1 mouse cellular context compared by ENCODE assay signal in the genomic region with DNA sequence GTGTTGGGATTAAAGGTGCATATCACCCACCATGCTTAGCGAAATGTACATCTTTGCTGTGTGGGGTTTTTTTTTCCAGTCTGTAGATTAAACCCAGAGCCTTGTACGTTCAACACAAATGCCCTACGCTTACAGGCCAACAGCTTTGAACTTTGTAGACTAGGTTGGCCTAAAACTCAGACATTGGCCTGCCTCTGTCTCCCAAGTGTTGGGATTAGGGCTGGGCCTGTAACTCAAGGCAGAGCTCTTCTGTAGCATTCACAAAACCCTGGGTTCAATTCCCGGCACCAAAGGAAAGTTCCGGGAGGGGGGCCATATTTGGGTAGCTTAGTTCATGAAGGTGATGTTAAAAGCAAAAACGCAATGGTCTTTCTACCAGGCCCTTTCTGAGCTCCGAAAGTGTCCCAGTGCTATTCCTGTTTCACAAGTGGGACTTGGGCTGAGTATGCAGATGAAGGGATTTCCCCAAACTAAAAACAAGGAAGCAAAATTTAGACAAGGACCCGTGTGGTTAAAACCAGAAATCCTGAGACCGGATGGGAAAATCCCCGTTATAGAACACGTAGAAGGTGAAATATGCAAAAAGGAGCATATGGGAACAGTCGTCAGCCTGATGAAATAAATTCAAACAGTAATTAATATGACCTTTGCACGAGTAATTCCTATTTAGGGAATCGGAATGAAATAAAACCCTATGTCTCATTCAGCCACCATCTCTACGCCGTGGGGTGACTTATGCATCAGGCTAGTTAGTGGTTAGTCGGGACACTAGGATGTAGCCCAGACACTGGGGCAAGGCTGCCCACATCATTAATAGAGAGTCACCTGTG.
TF ChIP-seq lines count a peak whose summit lies in the region.

No protein-coding gene starts in this region.

TF ChIP-seq in MEL, 35 proteins besides CTCF, POLR2A, EP300 and RAD21 (continued from another document):
- 0 out of 2 replicates have a peak, but pooled peaks have one; percentile 24 for TF ChIP-seq ETS1 (IDR thresholded peaks at IDR 0.05; ENCODE audit: low read depth, low read length)
- TF ChIP-seq RCOR1 (IDR thresholded peaks at IDR 0.05; ENCODE audit: low read depth, low read length) = no peak
- 0 out of 2 replicates have a peak, but pooled peaks have one; percentile 30 for TF ChIP-seq MYC (IDR thresholded peaks at IDR 0.05; ENCODE audit: low read depth, low read length)
- TF ChIP-seq ZNF384 (IDR thresholded peaks at IDR 0.05; ENCODE audit: low read depth, low read length) = 0 out of 2 replicates have a peak, but pooled peaks have one; percentile 6
- no peak for TF ChIP-seq TCF12 (IDR thresholded peaks at IDR 0.05; ENCODE audit: low read depth, low read length)
- peak; percentile 49 for TF ChIP-seq SIN3A (IDR thresholded peaks at IDR 0.05; ENCODE audit: low read length)
- peak; percentile 12; the same call in 1 of the 2 replicates for TF ChIP-seq POLR2AphosphoS2 (IDR thresholded peaks at IDR 0.05; ENCODE audit: low read length)
- no peak for TF ChIP-seq CHD2 (IDR thresholded peaks at IDR 0.05; ENCODE audit: low read length)
